Mouse (Mus musculus): Measurements from ENCODE around the gene Ctnnbl1. TPM values are rescaled to one million over a fixed set of nuclear protein-coding genes. Genes with fewer than 3 reads are reported as not detected.
A peak's percentile ranks its signal among the peaks of the same experiment; 100 is the strongest.

Ctnnbl1 gene
- total RNA-seq, 2 experiments from 2014 or later, result 9.7 to 12.8 TPM

GRCm38 (mm10) chr2:157877394-157877793, 140.2 kb downstream of the Ctnnbl1 start:
- DNase-seq, result no peak

GRCm38 (mm10) chr2:157877967-157878366, 140.8 kb downstream of the Ctnnbl1 start:
- DNase-seq, result no peak

DNA sequence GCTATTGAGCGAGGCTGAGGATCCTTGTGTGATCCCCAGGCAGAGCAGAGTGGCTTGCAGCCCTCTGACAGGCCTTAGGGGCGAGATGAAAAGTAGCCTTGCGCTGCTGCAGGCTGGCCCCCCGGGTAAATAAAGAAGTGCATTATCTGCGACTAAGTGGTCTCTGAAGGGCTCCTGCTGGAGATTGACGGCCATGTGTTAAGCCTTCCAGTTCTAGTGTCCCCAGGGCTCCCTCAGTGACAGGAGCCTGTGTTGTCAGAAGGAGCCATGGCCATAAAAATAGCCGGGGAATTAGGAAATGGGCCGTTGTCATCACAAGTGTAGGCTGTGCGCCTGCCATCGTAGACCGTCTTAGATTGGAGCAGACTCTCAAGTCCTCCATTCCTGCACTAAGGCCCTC, 144.7 kb downstream of the Ctnnbl1 start:
- no peak for DNase-seq

GRCm38 (mm10) chr2:157887275-157888025, 150.2 kb downstream of the Ctnnbl1 start:
- no peak for DNase-seq

GRCm38 (mm10) chr2:157891166-157891565, 154.0 kb downstream of the Ctnnbl1 start:
- DNase-seq, result no peak

GRCm38 (mm10) chr2:157897131-157897530, 159.9 kb downstream of the Ctnnbl1 start:
- no peak for DNase-seq

DNA sequence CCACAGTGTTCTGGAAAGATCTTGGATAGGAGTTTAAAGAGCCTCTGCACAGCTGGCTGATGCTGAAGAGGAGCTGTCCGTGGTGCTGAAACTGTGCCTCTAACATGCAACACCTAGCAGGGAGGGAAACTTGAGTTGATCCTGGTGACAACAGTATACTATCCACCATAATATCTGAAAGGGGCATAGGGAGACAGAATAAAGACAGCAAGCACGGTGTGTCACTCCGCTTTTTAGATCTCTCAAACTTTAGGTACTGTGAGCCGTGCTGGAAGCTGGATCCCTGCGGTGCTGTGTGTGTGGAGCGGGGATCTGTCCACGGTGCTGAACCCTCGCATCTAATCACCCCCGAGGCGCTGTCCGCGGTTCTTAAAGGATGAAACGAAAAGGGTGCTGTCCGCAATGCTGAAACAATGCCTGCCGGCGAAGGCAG, 176.0 kb downstream of the Ctnnbl1 start:
- peak; percentile 91 for DNase-seq

DNA sequence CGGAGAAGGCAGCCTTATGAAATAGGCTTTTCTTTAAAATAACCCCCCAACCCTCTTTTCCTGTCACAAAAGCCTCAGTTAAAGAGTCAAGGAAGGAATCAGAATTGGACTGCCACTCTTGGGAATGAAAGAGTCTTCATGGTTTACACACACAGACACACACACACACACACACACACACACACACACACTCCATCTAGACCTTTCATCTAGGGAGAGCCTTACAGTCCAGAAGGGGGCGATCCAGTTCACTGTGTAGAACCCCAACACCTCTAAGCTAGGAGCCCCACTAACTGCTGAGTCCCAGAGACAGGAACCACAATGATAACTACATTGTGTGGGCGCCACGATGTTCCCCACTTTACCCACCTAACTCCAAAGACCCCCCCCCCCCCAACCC, 176.5 kb downstream of the Ctnnbl1 start:
- DNase-seq, result no peak

DNA sequence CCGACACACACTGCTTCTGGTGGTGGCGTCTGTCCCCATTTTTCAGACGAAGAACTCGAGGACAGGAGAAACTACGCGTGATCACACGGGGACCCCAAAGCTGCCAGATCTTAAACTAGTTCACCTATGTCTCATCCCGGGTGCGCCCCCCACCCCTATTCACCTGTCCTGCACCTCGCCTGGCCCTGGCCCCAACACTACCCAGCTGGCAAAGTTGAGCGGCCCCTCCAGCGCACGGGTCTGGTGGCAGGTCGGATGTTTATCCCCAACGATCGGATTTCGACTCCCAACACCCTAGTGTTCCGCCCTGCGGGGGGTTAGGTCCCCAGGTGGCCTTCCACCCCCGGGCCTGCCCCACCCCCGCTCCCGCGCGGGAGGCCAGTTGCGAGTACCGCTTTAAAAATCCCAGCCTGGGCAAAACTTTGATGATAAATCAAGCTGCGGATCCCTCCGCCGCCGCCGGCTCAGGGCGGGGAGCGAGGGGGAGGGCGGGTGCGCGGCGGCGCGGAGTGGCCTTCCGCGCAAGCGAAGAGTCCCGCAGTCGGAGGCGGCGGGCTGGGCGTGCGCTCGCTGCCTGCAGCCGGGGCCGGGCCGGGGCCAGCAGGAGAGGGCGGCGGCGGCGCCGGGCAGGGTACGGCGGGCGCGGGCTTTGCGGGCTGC, 177.0 kb downstream of the Ctnnbl1 start, which contains the start of gene Vstm2l:
Gene Vstm2l, plus strand, starts transcription at position 549 of the 660 bp plus-strand sequence.
- DNase-seq, result no peak

GRCm38 (mm10) chr2:157914889-157915517, 177.8 kb downstream of the Ctnnbl1 start:
- no peak for DNase-seq

DNA sequence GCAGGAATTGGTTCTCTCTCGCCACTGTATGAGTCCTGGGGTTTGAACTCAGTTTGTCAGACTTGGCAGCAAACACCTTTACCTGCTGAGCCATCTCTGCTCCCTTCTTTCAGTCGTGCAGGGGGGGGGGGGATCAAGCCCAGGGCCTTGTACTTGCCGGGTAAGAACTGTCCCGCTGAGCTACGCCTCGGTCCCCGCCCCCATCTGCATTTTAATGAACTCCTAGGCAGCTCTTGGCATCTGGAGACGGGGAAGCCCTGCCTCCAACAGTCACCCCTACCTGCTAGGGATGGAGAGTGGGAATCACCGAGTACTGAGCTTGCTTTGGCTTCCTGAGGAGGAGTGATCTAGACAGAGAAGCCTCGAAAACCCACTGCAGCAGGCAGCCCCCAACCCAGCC, 181.3 kb downstream of the Ctnnbl1 start:
- no peak for DNase-seq

GRCm38 (mm10) chr2:157921551-157921950, 184.3 kb downstream of the Ctnnbl1 start:
- DNase-seq, result no peak

DNA sequence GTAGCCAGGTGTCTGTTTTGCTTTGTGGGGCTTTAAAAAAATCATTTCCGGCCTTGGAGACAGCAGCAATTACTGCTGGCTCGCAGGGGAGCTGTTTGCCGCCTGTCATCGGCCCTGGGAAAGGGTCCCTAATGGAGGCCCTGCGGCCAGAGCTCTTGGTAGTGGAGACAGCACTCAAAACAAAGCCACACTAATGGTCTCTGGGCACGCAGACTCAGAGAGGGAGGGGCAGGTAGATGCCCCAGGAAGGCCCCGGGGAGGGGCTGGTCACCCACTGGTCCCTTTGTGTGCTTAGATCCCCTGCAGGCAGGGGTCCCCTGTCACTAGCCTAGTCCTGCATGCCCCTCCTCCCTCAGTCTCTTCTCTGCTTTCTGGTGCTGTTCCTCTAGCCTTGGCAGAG, 186.2 kb downstream of the Ctnnbl1 start:
- DNase-seq, result no peak

GRCm38 (mm10) chr2:157924504-157924903, 187.3 kb downstream of the Ctnnbl1 start:
- no peak for DNase-seq

- DNase-seq, result no peak
Measured at GRCm38 (mm10) chr2:157926502-157926901, 189.3 kb downstream of the Ctnnbl1 start.

DNA sequence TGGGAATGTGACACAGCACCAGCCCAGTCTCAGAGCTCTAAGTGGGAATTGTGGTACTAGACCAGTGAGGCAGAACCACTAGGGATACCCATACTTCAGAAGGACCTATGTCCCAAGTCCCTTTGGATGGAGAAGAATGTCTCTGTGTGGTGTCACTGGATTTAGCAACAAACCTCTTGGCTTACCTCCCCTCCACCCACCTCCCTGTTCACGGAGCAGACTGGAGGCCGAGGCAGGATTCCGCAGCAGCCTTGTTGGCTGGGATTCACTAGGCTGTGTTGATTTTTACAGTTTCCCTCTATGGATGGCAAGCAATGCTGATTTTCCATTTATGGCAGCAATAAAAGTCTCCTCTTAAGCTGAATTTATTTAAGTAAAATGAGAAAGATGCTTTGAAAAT, 189.7 kb downstream of the Ctnnbl1 start:
- DNase-seq, result no peak

GRCm38 (mm10) chr2:157927397-157927796, 190.2 kb downstream of the Ctnnbl1 start:
- DNase-seq, result no peak

DNA sequence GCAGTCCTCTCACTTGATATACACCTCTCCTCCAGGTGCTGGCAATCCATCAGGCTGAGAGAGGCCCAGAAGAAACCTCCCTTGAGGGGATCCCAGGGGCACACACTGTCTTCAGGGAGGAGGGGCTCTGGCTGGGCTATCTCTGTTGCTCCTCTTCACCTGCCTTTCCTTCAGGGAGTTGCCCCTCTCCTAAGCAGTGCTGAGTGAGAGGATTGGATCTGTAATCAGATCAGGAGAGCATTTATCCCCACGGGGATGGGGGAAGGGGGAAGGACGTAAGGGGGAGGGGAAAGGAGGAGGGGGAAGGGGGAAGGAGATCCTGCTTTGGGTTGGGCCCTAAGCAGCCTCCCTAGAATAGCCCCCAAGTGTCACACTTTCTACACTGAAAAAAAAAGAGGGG, 190.6 kb downstream of the Ctnnbl1 start:
- no peak for DNase-seq

GRCm38 (mm10) chr2:157932655-157933054, 195.5 kb downstream of the Ctnnbl1 start:
- no peak for DNase-seq

DNA sequence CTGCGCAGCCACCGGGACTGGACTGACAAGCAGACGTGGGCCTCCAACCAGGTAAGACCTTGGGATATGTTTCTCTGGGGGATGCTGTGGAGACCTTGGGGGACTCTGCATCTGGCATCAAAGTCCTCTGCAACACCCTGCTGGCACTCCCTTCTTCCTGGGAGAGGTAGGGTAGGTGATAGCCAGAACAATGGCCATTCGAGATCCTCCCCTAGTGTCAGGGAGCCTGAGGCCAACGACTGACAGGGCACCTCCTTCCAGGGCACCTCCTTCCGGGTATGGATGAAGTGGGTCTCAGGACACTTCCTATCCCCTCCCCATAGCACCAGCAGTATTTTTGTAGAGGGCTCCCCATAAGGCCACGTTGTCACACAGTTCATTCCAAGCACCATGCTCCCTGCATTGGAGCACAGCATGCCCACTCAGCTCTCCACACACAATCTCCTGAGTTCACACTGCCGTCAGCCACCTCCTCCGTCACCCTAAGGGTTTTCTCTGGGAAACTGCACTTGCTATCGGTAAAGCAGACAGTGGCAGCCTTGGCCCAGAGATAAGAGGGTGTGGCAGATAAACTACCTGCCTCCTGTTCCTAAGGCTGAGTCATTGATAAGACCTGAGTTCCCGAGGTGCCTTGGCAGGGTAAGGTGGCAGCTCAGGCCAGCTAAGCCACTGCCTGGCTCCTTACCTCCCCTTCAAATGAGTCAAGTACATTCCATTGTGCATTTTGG, 198.4 kb downstream of the Ctnnbl1 start:
- no peak for DNase-seq

- no peak for DNase-seq
Measured at GRCm38 (mm10) chr2:157936676-157937075, 199.5 kb downstream of the Ctnnbl1 start.

DNA sequence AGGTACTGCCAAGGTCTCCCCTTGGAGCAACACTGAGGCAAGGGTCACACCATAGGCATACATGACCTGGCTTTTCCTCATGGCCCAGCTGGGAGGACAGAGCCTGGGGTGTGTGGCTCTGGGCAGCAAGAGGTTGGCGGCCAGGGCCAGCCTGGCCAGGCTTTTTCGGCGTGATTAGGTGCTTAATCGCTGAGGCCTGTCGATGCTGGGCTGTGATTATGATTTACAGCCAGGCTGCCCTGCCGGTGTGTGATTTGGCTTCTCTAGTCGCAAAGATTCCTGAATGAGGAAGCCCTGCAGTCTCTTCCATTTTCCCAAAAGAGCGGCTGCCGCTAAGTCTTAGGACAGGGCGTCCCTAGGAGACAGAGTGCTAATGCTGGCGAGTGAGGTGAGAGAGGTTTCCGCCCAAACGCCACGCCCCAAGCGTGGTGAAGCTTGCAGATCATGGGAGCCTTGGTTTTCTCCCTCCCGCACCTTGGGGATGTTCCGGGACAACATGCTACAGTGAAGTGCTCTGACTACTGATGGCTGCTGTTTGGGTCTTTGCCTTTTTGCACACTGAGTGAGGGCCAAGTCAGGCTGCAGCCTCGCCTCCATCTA, 203.5 kb downstream of the Ctnnbl1 start:
- no peak for DNase-seq
